Mouse (Mus musculus): ENCODE measurements around the gene Plch1. TPM values are rescaled to one million over a fixed set of nuclear protein-coding genes. Genes with fewer than 3 reads are reported as not detected.
A peak's percentile ranks its signal among the peaks of the same experiment; 100 is the strongest.

Plch1 gene
- 2.2 and 2.6 TPM in 2 replicates for polyA plus RNA-seq (2015; fragmentation: Nextera tagmentation; extraction: Ambion mirVana)

GRCm38 (mm10) chr3:63899309-63899695 lies at the start of gene Plch1:
TSS of gene Plch1 (minus strand) at chr3:63899472.
- WGBS = under 1% methylated on average over 12 of the region's 12 CpGs
- Histone ChIP-seq H3K27me3 (replicated peaks; ENCODE audit: control insufficient read depth, insufficient read depth, low read length) (no peaks in the 10 kb centered on the region), H3K4me2 (replicated peaks; ENCODE audit: low read depth) (peak within 1 kb of the TSS; percentile 100)

GRCm38 (mm10) chr3:63941204-63941850 lies 42.1 kb upstream of the Plch1 start:
- H3K9ac ChIP-seq (ENCODE audit: low read depth, low read length) = no peak overlapping the region
- no peak for ATAC-seq

More at GRCm38 (mm10) chr3:63899309-63899695, at the start of gene Plch1:
- H3K4me1 ChIP-seq (replicated peaks; ENCODE audit: control insufficient read depth, insufficient read depth, low read length) = no peaks in the 10 kb centered on the region
- H3K9me3 ChIP-seq (ENCODE audit: control insufficient read depth) = no peaks in the 10 kb centered on the region
- peak within 1 kb of the TSS; percentile 65 for H3K9ac ChIP-seq (ENCODE audit: low read depth, low read length)
- peak within 1 kb of the TSS; percentile 60 for H3K27ac ChIP-seq (ENCODE audit: low read depth, low read length)
- H3K4me3 ChIP-seq (ENCODE audit: low read depth, low read length) = peak within 1 kb of the TSS; percentile 67
- peak; percentile 76 for ATAC-seq
- no peaks in the 10 kb centered on the region for H3K36me3 ChIP-seq (ENCODE audit: control insufficient read depth, insufficient read depth)
- no peak for TF ChIP-seq CTCF (IDR thresholded peaks at IDR 0.05; ENCODE audit: low read depth)

GRCm38 (mm10) chr3:63938928-63939327 lies 39.7 kb upstream of the Plch1 start:
- Histone ChIP-seq H3K4me2 (replicated peaks; ENCODE audit: low read depth) (no peak overlapping the region), H3K36me3 (ENCODE audit: control insufficient read depth, insufficient read depth) (peaks cover under 1% of the 10 kb centered on the region; the same call in 1 of the 2 replicates), H3K27me3 (replicated peaks; ENCODE audit: control insufficient read depth, insufficient read depth, low read length) (no peaks in the 10 kb centered on the region), H3K9ac (ENCODE audit: low read depth, low read length) (no peak overlapping the region), H3K9me3 (ENCODE audit: control insufficient read depth) (no peaks in the 10 kb centered on the region), H3K27ac (ENCODE audit: low read depth, low read length) (no peak overlapping the region), H3K4me3 (ENCODE audit: low read depth, low read length) (no peak overlapping the region), H3K4me1 (replicated peaks; ENCODE audit: control insufficient read depth, insufficient read depth, low read length) (no peaks in the 10 kb centered on the region)
- 59% methylated on average over 2 of the region's 2 CpGs for WGBS
- ATAC-seq = peak; percentile 68
- no peak for TF ChIP-seq CTCF (IDR thresholded peaks at IDR 0.05; ENCODE audit: low read depth)

More at GRCm38 (mm10) chr3:63941204-63941850, 42.1 kb upstream of the Plch1 start:
- no peaks in the 10 kb centered on the region for H3K4me1 ChIP-seq (replicated peaks; ENCODE audit: control insufficient read depth, insufficient read depth, low read length)
- no peak overlapping the region for H3K4me3 ChIP-seq (ENCODE audit: low read depth, low read length)
- H3K27ac ChIP-seq (ENCODE audit: low read depth, low read length) = no peak overlapping the region
- TF ChIP-seq CTCF (IDR thresholded peaks at IDR 0.05; ENCODE audit: low read depth) = no peak
- H3K36me3 ChIP-seq (ENCODE audit: control insufficient read depth, insufficient read depth) = peaks cover 16% of the 10 kb centered on the region
- H3K4me2 ChIP-seq (replicated peaks; ENCODE audit: low read depth) = no peak overlapping the region
- no peaks in the 10 kb centered on the region for H3K27me3 ChIP-seq (replicated peaks; ENCODE audit: control insufficient read depth, insufficient read depth, low read length)
- WGBS = 81% methylated on average over 2 of the region's 2 CpGs
- no peaks in the 10 kb centered on the region for H3K9me3 ChIP-seq (ENCODE audit: control insufficient read depth)

- H3K27ac ChIP-seq (ENCODE audit: low read depth, low read length) = peak within 1 kb of the TSS; percentile 66
- no peaks in the 10 kb centered on the region for H3K9me3 ChIP-seq (ENCODE audit: control insufficient read depth)
- TF ChIP-seq CTCF (IDR thresholded peaks at IDR 0.05; ENCODE audit: low read depth) = peak; percentile 98
- no peaks in the 10 kb centered on the region for H3K27me3 ChIP-seq (replicated peaks; ENCODE audit: control insufficient read depth, insufficient read depth, low read length)
- no peaks in the 10 kb centered on the region for H3K36me3 ChIP-seq (ENCODE audit: control insufficient read depth, insufficient read depth)
- H3K9ac ChIP-seq (ENCODE audit: low read depth, low read length) = peak within 1 kb of the TSS; percentile 77
- ATAC-seq = peak; percentile 95
- 5% methylated on average over 48 of the region's 48 CpGs for whole genome bisulfite sequencing
- no peaks in the 10 kb centered on the region for H3K4me1 ChIP-seq (replicated peaks; ENCODE audit: control insufficient read depth, insufficient read depth, low read length)
- H3K4me3 ChIP-seq (ENCODE audit: low read depth, low read length) = peak within 1 kb of the TSS; percentile 73
- H3K4me2 ChIP-seq (replicated peaks; ENCODE audit: low read depth) = peak within 1 kb of the TSS; percentile 81
These were observed 29.9 kb upstream of the Plch1 start, which contains the start of gene E130311K13Rik for GRCm38 (mm10) chr3:63928878-63929859. TSS of gene E130311K13Rik (minus strand) at chr3:63929472.

- 79% methylated on average over 3 of the region's 3 CpGs for WGBS
- H3K9ac ChIP-seq (ENCODE audit: low read depth, low read length) = no peak overlapping the region
- H3K36me3 ChIP-seq (ENCODE audit: control insufficient read depth, insufficient read depth) = peaks cover 10% of the 10 kb centered on the region; the same call in 1 of the 2 replicates
- H3K4me3 ChIP-seq (ENCODE audit: low read depth, low read length) = no peak overlapping the region
- H3K4me1 ChIP-seq (replicated peaks; ENCODE audit: control insufficient read depth, insufficient read depth, low read length) = no peaks in the 10 kb centered on the region
- no peak for ATAC-seq
- no peak overlapping the region for H3K27ac ChIP-seq (ENCODE audit: low read depth, low read length)
- no peaks in the 10 kb centered on the region for H3K9me3 ChIP-seq (ENCODE audit: control insufficient read depth)
- H3K4me2 ChIP-seq (replicated peaks; ENCODE audit: low read depth) = no peak overlapping the region
- TF ChIP-seq CTCF (IDR thresholded peaks at IDR 0.05; ENCODE audit: low read depth) = peak; percentile 73
- no peaks in the 10 kb centered on the region for H3K27me3 ChIP-seq (replicated peaks; ENCODE audit: control insufficient read depth, insufficient read depth, low read length)
These were observed 20.4 kb upstream of the Plch1 start for GRCm38 (mm10) chr3:63919634-63920033.

GRCm38 (mm10) chr3:63910301-63910700 lies 11.0 kb upstream of the Plch1 start:
- ATAC-seq = no peak
- 57% methylated on average over 4 of the region's 4 CpGs for WGBS

More at GRCm38 (mm10) chr3:63910301-63910700, 11.0 kb upstream of the Plch1 start:
- Histone ChIP-seq H3K4me3 (ENCODE audit: low read depth, low read length) (no peak overlapping the region), H3K4me2 (replicated peaks; ENCODE audit: low read depth) (no peak overlapping the region), H3K4me1 (replicated peaks; ENCODE audit: control insufficient read depth, insufficient read depth, low read length) (no peaks in the 10 kb centered on the region), H3K36me3 (ENCODE audit: control insufficient read depth, insufficient read depth) (peaks cover 6% of the 10 kb centered on the region; the same call in 1 of the 2 replicates), H3K27me3 (replicated peaks; ENCODE audit: control insufficient read depth, insufficient read depth, low read length) (no peaks in the 10 kb centered on the region), H3K9me3 (ENCODE audit: control insufficient read depth) (no peaks in the 10 kb centered on the region), H3K9ac (ENCODE audit: low read depth, low read length) (no peak overlapping the region), H3K27ac (ENCODE audit: low read depth, low read length) (no peak overlapping the region)
- TF ChIP-seq CTCF (IDR thresholded peaks at IDR 0.05; ENCODE audit: low read depth) = no peak
